ENCODE assay signal across 26 mouse cellular contexts in the genomic region with DNA sequence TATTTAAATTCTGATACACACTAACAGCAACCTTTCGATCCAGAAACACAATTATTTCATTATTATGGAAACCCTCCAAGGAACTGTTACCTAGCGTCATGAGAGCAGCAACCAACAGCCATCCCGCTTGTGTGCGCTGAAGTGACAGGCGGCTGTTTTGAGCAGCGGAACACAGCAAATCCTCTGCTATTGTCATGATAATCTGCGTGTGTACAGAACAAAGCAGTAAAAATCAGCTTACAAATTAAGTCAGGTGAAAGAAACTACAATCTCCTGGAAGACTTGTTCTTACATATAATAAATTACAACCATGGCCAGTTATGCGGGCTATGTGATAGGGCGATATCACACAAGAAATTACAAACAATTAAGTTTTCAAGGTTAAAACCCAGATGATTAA. TPM values are rescaled to one million over a fixed set of nuclear protein-coding genes. Genes with fewer than 3 reads are reported as not detected.
DNase-seq lines count a peak whose midpoint lies in the region; ATAC-seq and TF ChIP-seq lines count a peak whose summit lies in the region.
"Had no signal": no experiment of that assay in that cellular context is flagged by ENCODE, and none has a peak within 500 bp of the region (broad histone marks: within the 10 kb centered on the region; RNA-seq: fewer than 3 reads in every experiment).

No protein-coding gene starts in this region.

- H3K4me2 ChIP-seq in forebrain, embryonic 14.5 days (ENCODE audit: low read length), result no peak overlapping the region
- no peak overlapping the region for H3K4me2 ChIP-seq in forebrain, embryonic 11.5 days (ENCODE audit: low read depth, low read length, severe bottlenecking)
- no peak overlapping the region for H3K4me2 ChIP-seq in midbrain, embryonic 11.5 days
- H3K4me2 ChIP-seq in midbrain, postnatal 0 days (ENCODE audit: low read depth, low read length, poor library complexity, severe bottlenecking), result no peak overlapping the region
- H3K4me2 ChIP-seq: embryonic facial prominence, embryonic 12.5 days; embryonic facial prominence, embryonic 15.5 days; forebrain, embryonic 13.5 days; heart, embryonic 11.5 days; hindbrain, embryonic 13.5 days had no signal

- no peaks in the 10 kb centered on the region for H3K9me3 ChIP-seq in forebrain, embryonic 14.5 days (replicated peaks; ENCODE audit: control insufficient read depth, low read length)
- no peaks in the 10 kb centered on the region for H3K9me3 ChIP-seq in forebrain, embryonic 11.5 days (ENCODE audit: control insufficient read depth, low read length)
- no peaks in the 10 kb centered on the region for H3K9me3 ChIP-seq in midbrain, embryonic 11.5 days (ENCODE audit: control insufficient read depth, low read length)
- H3K9me3 ChIP-seq in midbrain, postnatal 0 days (ENCODE audit: low read length), result no peaks in the 10 kb centered on the region
- H3K9me3 ChIP-seq: embryonic facial prominence, embryonic 12.5 days; embryonic facial prominence, embryonic 15.5 days; forebrain, embryonic 13.5 days; G1E; hindbrain, embryonic 13.5 days had no signal

- peaks cover 17% of the 10 kb centered on the region for H3K36me3 ChIP-seq in forebrain, embryonic 14.5 days (ENCODE audit: control insufficient read depth, insufficient read depth, low read length)
- peaks cover 7% of the 10 kb centered on the region for H3K36me3 ChIP-seq in forebrain, embryonic 11.5 days (ENCODE audit: control insufficient read depth, insufficient read depth, low read length)
- peaks cover 7% of the 10 kb centered on the region; the same call in 1 of the 2 replicates for H3K36me3 ChIP-seq in midbrain, embryonic 11.5 days (ENCODE audit: control insufficient read depth, insufficient read depth, low read length)
- peaks cover 24% of the 10 kb centered on the region for H3K36me3 ChIP-seq in midbrain, postnatal 0 days (ENCODE audit: insufficient read depth, low read length)

- H3K27ac ChIP-seq in forebrain, embryonic 14.5 days (ENCODE audit: low read depth, low read length), result no peak overlapping the region
- H3K27ac ChIP-seq in forebrain, embryonic 11.5 days (ENCODE audit: low read depth, low read length), result no peak overlapping the region
- no peak overlapping the region for H3K27ac ChIP-seq in midbrain, embryonic 11.5 days (ENCODE audit: low read depth, low read length)
- no peak overlapping the region for H3K27ac ChIP-seq in midbrain, postnatal 0 days (ENCODE audit: low read depth, low read length)
- H3K27ac ChIP-seq: embryonic facial prominence, embryonic 12.5 days; embryonic facial prominence, embryonic 15.5 days; forebrain, embryonic 13.5 days; hindbrain, embryonic 13.5 days; hindbrain, postnatal 0 days had no signal

- H3K4me3 ChIP-seq in forebrain, embryonic 14.5 days (ENCODE audit: low read depth, low read length), result no peak overlapping the region
- H3K4me3 ChIP-seq in forebrain, embryonic 11.5 days (ENCODE audit: low read depth, low read length), result no peak overlapping the region
- H3K4me3 ChIP-seq in midbrain, embryonic 11.5 days (ENCODE audit: low read depth, low read length), result no peak overlapping the region
- no peak overlapping the region for H3K4me3 ChIP-seq in midbrain, postnatal 0 days (ENCODE audit: low read depth, low read length)
- H3K4me3 ChIP-seq: embryonic facial prominence, embryonic 12.5 days; embryonic facial prominence, embryonic 15.5 days; forebrain, embryonic 13.5 days; hindbrain, embryonic 13.5 days had no signal

- DNase-seq in forebrain, embryonic 14.5 days (ENCODE audit: low spot score), result peak; percentile 22
- no peak for DNase-seq in forebrain, embryonic 11.5 days (ENCODE audit: low spot score)
- DNase-seq in midbrain, embryonic 11.5 days (ENCODE audit: low spot score, missing footprints), result peak; percentile 81
- no peak for DNase-seq in midbrain, postnatal 0 days (ENCODE audit: low spot score)
- peak; percentile 66 for DNase-seq in ZHBTc4 (ENCODE audit: low read depth, low spot score)
- DNase-seq: adrenal gland, postnatal 10 days; adrenal gland, postnatal 36 days; cerebellum, adult 11 months; cerebellum, adult 2 months; cerebellum, adult 9-11 months; cerebellum, postnatal 25 days; gastrocnemius, postnatal 10 days; heart, adult 11 months; kidney, adult 18-20 months had no signal

- no peak for ATAC-seq in forebrain, embryonic 14.5 days
- no peak for ATAC-seq in forebrain, embryonic 11.5 days (replicated peaks; ENCODE audit: low FRiP score)
- ATAC-seq in midbrain, embryonic 11.5 days (ENCODE audit: low FRiP score), result no peak
- ATAC-seq in midbrain, postnatal 0 days (ENCODE audit: low FRiP score), result no peak
- no peak for ATAC-seq in erythroid progenitor cell, adult 5-6 weeks (replicated peaks; ENCODE audit: low FRiP score, poor library complexity, severe bottlenecking)
- ATAC-seq: activated CD4-positive, CD25-positive, alpha-beta regulatory T cell, adult 4 months; forebrain, embryonic 13.5 days; hindbrain, postnatal 0 days; inflammation-experienced regulatory T-cells, adult 6 months; intestine, embryonic 16.5 days; Patski had no signal

- WGBS in forebrain, embryonic 14.5 days, result 18% methylated on average over 9 of the region's 9 CpGs
- WGBS in forebrain, embryonic 11.5 days, result 50% methylated on average over 9 of the region's 9 CpGs
- WGBS in midbrain, embryonic 11.5 days, result 38% methylated on average over 9 of the region's 9 CpGs
- 37% methylated on average over 9 of the region's 9 CpGs for WGBS in midbrain, postnatal 0 days

- TF ChIP-seq CTCF in midbrain, postnatal 0 days (IDR thresholded peaks at IDR 0.05), result no peak

- no peak overlapping the region for H3K9ac ChIP-seq in forebrain, embryonic 14.5 days (ENCODE audit: low read length)
- H3K9ac ChIP-seq in forebrain, embryonic 11.5 days (ENCODE audit: low read length), result no peak overlapping the region
- no peak overlapping the region for H3K9ac ChIP-seq in midbrain, embryonic 11.5 days (ENCODE audit: low read length)
- H3K9ac ChIP-seq in midbrain, postnatal 0 days (replicated peaks; ENCODE audit: low read length, poor library complexity, severe bottlenecking), result no peak overlapping the region
- H3K9ac ChIP-seq: embryonic facial prominence, embryonic 12.5 days; embryonic facial prominence, embryonic 15.5 days; hindbrain, embryonic 13.5 days had no signal

- no peaks in the 10 kb centered on the region for H3K27me3 ChIP-seq in forebrain, embryonic 14.5 days (replicated peaks; ENCODE audit: control insufficient read depth, insufficient read depth, low read length)
- H3K27me3 ChIP-seq in forebrain, embryonic 11.5 days (ENCODE audit: control insufficient read depth, insufficient read depth, low read length), result no peaks in the 10 kb centered on the region
- no peaks in the 10 kb centered on the region for H3K27me3 ChIP-seq in midbrain, embryonic 11.5 days (ENCODE audit: control insufficient read depth, insufficient read depth, low read length)
- no peaks in the 10 kb centered on the region for H3K27me3 ChIP-seq in midbrain, postnatal 0 days (ENCODE audit: insufficient read depth, low read length)
- H3K27me3 ChIP-seq: embryonic facial prominence, embryonic 12.5 days; embryonic facial prominence, embryonic 15.5 days; forebrain, embryonic 13.5 days; hindbrain, embryonic 13.5 days; Patski had no signal

- H3K4me1 ChIP-seq in forebrain, embryonic 14.5 days (ENCODE audit: control insufficient read depth, insufficient read depth, low read length), result no peaks in the 10 kb centered on the region
- H3K4me1 ChIP-seq in forebrain, embryonic 11.5 days (replicated peaks; ENCODE audit: control insufficient read depth, insufficient read depth, low read length), result no peaks in the 10 kb centered on the region; the same call in 1 of the 2 replicates
- H3K4me1 ChIP-seq in midbrain, embryonic 11.5 days (ENCODE audit: control insufficient read depth, insufficient read depth, low read length), result no peaks in the 10 kb centered on the region
- no peaks in the 10 kb centered on the region for H3K4me1 ChIP-seq in midbrain, postnatal 0 days (ENCODE audit: insufficient read depth, low read length)
- H3K4me1 ChIP-seq: embryonic facial prominence, embryonic 12.5 days; embryonic facial prominence, embryonic 15.5 days; hindbrain, embryonic 13.5 days had no signal

RNA-seq across cellular contexts. Expression of gene Heatr5a, which starts 25.8 kb away (rescaled TPM):
- 4.8 and 5.4 TPM in 2 replicates for polyA plus RNA-seq in forebrain, embryonic 14.5 days (2014; fragmentation: Nextera tagmentation; extraction: Ambion mirVana)
- 13.3 and 16.8 TPM in 2 replicates for polyA plus RNA-seq in forebrain, embryonic 11.5 days (2014; fragmentation: Nextera tagmentation; extraction: Ambion mirVana)
- 9.2 and 9.5 TPM in 2 replicates for polyA plus RNA-seq in midbrain, embryonic 11.5 days (2014; fragmentation: Nextera tagmentation; extraction: Ambion mirVana)
- 17.7 and 25.3 TPM in 2 replicates for total RNA-seq in midbrain, postnatal 0 days (2014; rRNA removed)
- 2.6 and 3.3 TPM in 2 replicates for polyA plus RNA-seq in midbrain, postnatal 0 days (2015; fragmentation: Nextera tagmentation; extraction: Ambion mirVana)
- total RNA-seq in erythroid progenitor cell, adult 5-6 weeks (2015; ENCODE audit: low replicate concordance), result 41.8 and 60.4 TPM in 2 replicates
- 48.5 and 54.7 TPM in 2 replicates for total RNA-seq in erythroid progenitor cell, adult 5-6 weeks (2017; ENCODE audit: low replicate concordance)

Comparison
In these comparisons a context has a peak if more than half of its experiments do, and no peak if none do; other contexts are left out.
1. DNase-seq: peak in forebrain, embryonic 14.5 days (single experiment), midbrain, embryonic 11.5 days (single experiment) and ZHBTc4 (single experiment); none in forebrain, embryonic 11.5 days (single experiment) and midbrain, postnatal 0 days (single experiment).